Mouse (Mus musculus): Measurements from ENCODE around the gene Disp1. TPM values are rescaled to one million over a fixed set of nuclear protein-coding genes. Genes with fewer than 3 reads are reported as not detected.

The Disp1 gene
- polyA plus RNA-seq, 2 experiments: 34.7 to 47.3 TPM

GRCm38 (mm10) chr1:183092296-183092695, 129.0 kb downstream of the Disp1 start:
- Histone ChIP-seq H3K4me3 (replicated peaks; ENCODE audit: low read length) (no peak overlapping the region), H3K4me2 (replicated peaks; ENCODE audit: low read depth, low read length, severe bottlenecking) (no peak overlapping the region), H3K36me3 (ENCODE audit: control insufficient read depth, insufficient read depth, low read length) (peaks cover 76% of the 10 kb centered on the region), H3K27me3 (ENCODE audit: control insufficient read depth, insufficient read depth, low read length) (no peaks in the 10 kb centered on the region), H3K27ac (replicated peaks; ENCODE audit: low read depth, low read length) (no peak overlapping the region), H3K9me3 (ENCODE audit: control insufficient read depth, low read length) (no peaks in the 10 kb centered on the region; the same call in 1 of the 2 replicates), H3K9ac (ENCODE audit: low read depth, low read length, severe bottlenecking) (no peak overlapping the region), H3K4me1 (ENCODE audit: control insufficient read depth, insufficient read depth, low read length) (no peaks in the 10 kb centered on the region)
- no peak for TF ChIP-seq POLR2A (IDR thresholded peaks at IDR 0.05; ENCODE audit: borderline replicate concordance, extremely low read depth, insufficient read depth, insufficient read length)
- no peak for DNase-seq (ENCODE audit: low spot score)
- ATAC-seq (ENCODE audit: low FRiP score, low read depth): no peak
- WGBS: 91% methylated on average over 4 of the region's 4 CpGs

GRCm38 (mm10) chr1:183091203-183091602, 130.1 kb downstream of the Disp1 start:
- Histone ChIP-seq H3K4me2 (replicated peaks; ENCODE audit: low read depth, low read length, severe bottlenecking) (no peak overlapping the region), H3K4me1 (ENCODE audit: control insufficient read depth, insufficient read depth, low read length) (no peaks in the 10 kb centered on the region), H3K27me3 (ENCODE audit: control insufficient read depth, insufficient read depth, low read length) (no peaks in the 10 kb centered on the region), H3K27ac (replicated peaks; ENCODE audit: low read depth, low read length) (no peak overlapping the region), H3K9me3 (ENCODE audit: control insufficient read depth, low read length) (no peaks in the 10 kb centered on the region; the same call in 1 of the 2 replicates), H3K9ac (ENCODE audit: low read depth, low read length, severe bottlenecking) (no peak overlapping the region), H3K36me3 (ENCODE audit: control insufficient read depth, insufficient read depth, low read length) (peaks cover 83% of the 10 kb centered on the region), H3K4me3 (replicated peaks; ENCODE audit: low read length) (no peak overlapping the region)
- no peak for TF ChIP-seq POLR2A (IDR thresholded peaks at IDR 0.05; ENCODE audit: borderline replicate concordance, extremely low read depth, insufficient read depth, insufficient read length)
- WGBS: 94% methylated on average over 7 of the region's 7 CpGs
- ATAC-seq (ENCODE audit: low FRiP score, low read depth): no peak
- DNase-seq (ENCODE audit: low spot score): no peak

- Histone ChIP-seq H3K4me3 (replicated peaks; ENCODE audit: low read length) (no peak overlapping the region), H3K9me3 (ENCODE audit: control insufficient read depth, low read length) (no peaks in the 10 kb centered on the region; the same call in 1 of the 2 replicates), H3K4me1 (ENCODE audit: control insufficient read depth, insufficient read depth, low read length) (peaks cover 8% of the 10 kb centered on the region), H3K27me3 (ENCODE audit: control insufficient read depth, insufficient read depth, low read length) (no peaks in the 10 kb centered on the region), H3K9ac (ENCODE audit: low read depth, low read length, severe bottlenecking) (no peak overlapping the region), H3K36me3 (ENCODE audit: control insufficient read depth, insufficient read depth, low read length) (peaks cover 82% of the 10 kb centered on the region), H3K4me2 (replicated peaks; ENCODE audit: low read depth, low read length, severe bottlenecking) (no peak overlapping the region), H3K27ac (replicated peaks; ENCODE audit: low read depth, low read length) (no peak overlapping the region)
- DNase-seq (ENCODE audit: low spot score): no peak
- 97% methylated on average over 23 of the region's 23 CpGs for WGBS
- no peak for ATAC-seq (ENCODE audit: low FRiP score, low read depth)
- no peak for TF ChIP-seq POLR2A (IDR thresholded peaks at IDR 0.05; ENCODE audit: borderline replicate concordance, extremely low read depth, insufficient read depth, insufficient read length)
Observed at GRCm38 (mm10) chr1:183088661-183089060, 132.7 kb downstream of the Disp1 start.

GRCm38 (mm10) chr1:183086843-183087242, 134.5 kb downstream of the Disp1 start:
- no peak for ATAC-seq (ENCODE audit: low FRiP score, low read depth)
- no peak overlapping the region for H3K27ac ChIP-seq (replicated peaks; ENCODE audit: low read depth, low read length)

GRCm38 (mm10) chr1:183084085-183085050, 137.0 kb downstream of the Disp1 start:
- ATAC-seq (ENCODE audit: low FRiP score, low read depth) (no peak), DNase-seq (ENCODE audit: low spot score) (no peak)
- WGBS: 68% methylated on average over 8 of the region's 8 CpGs
- TF ChIP-seq POLR2A (IDR thresholded peaks at IDR 0.05; ENCODE audit: borderline replicate concordance, extremely low read depth, insufficient read depth, insufficient read length): no peak
- Histone ChIP-seq H3K4me2 (replicated peaks; ENCODE audit: low read depth, low read length, severe bottlenecking) (no peak overlapping the region), H3K27ac (replicated peaks; ENCODE audit: low read depth, low read length) (peak overlapping the region; percentile 14), H3K4me1 (ENCODE audit: control insufficient read depth, insufficient read depth, low read length) (peaks cover 20% of the 10 kb centered on the region), H3K9ac (ENCODE audit: low read depth, low read length, severe bottlenecking) (no peak overlapping the region), H3K4me3 (replicated peaks; ENCODE audit: low read length) (no peak overlapping the region), H3K9me3 (ENCODE audit: control insufficient read depth, low read length) (no peaks in the 10 kb centered on the region; the same call in 1 of the 2 replicates), H3K36me3 (ENCODE audit: control insufficient read depth, insufficient read depth, low read length) (peaks cover 54% of the 10 kb centered on the region), H3K27me3 (ENCODE audit: control insufficient read depth, insufficient read depth, low read length) (no peaks in the 10 kb centered on the region)

More at GRCm38 (mm10) chr1:183086843-183087242, 134.5 kb downstream of the Disp1 start:
- peaks cover 18% of the 10 kb centered on the region for H3K4me1 ChIP-seq (ENCODE audit: control insufficient read depth, insufficient read depth, low read length)
- no peak for DNase-seq (ENCODE audit: low spot score)
- H3K36me3 ChIP-seq (ENCODE audit: control insufficient read depth, insufficient read depth, low read length): peaks cover 67% of the 10 kb centered on the region
- H3K9ac ChIP-seq (ENCODE audit: low read depth, low read length, severe bottlenecking): no peak overlapping the region
- H3K27me3 ChIP-seq (ENCODE audit: control insufficient read depth, insufficient read depth, low read length): no peaks in the 10 kb centered on the region
- WGBS: 65% methylated on average over 14 of the region's 14 CpGs
- H3K9me3 ChIP-seq (ENCODE audit: control insufficient read depth, low read length): no peaks in the 10 kb centered on the region; the same call in 1 of the 2 replicates
- TF ChIP-seq POLR2A (IDR thresholded peaks at IDR 0.05; ENCODE audit: borderline replicate concordance, extremely low read depth, insufficient read depth, insufficient read length): no peak
- H3K4me2 ChIP-seq (replicated peaks; ENCODE audit: low read depth, low read length, severe bottlenecking): no peak overlapping the region
- no peak overlapping the region for H3K4me3 ChIP-seq (replicated peaks; ENCODE audit: low read length)

Measured in limb, embryonic 14.5 days (tissue).